Mouse (Mus musculus): Measurements from ENCODE around the gene 4930544D05Rik.
"Not testable (repeated sequence)": the region's sequence is repeated elsewhere in the genome, so short reads cannot be mapped to it uniquely, and the experiment has no call there.

Gene 4930544D05Rik

DNA sequence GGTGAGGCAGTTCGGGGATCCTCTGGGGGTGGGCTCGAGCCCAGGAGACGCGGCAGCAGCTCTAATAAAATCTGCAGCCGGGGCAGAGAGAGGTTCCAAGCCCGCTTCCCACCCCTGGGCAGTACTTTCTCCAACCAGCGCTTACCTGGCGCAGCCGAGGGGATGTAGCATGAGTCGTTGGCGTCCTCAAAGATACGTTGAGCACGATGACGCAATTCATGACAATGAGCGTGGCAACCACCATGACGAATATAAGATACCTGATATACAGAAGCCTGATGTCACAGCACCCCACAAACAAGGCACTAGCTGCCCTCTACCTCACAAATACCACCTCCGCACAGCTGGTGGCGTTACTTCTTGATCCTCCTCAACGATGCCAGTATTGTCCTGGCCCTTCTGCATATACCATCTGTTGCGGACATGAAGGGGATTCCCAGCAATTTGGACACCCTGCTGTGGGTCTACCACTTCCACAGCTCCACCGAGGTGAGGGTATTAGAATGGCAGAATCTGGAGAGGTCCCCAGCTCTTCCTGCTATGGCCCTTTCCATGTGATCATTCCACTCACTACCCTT is at the start of gene 4930544D05Rik:
Gene 4930544D05Rik (plus strand): TSS at position 333 of the 578 bp plus-strand sequence.
- DNase-seq (ENCODE audit: low read depth, low spot score): no peak

DNA sequence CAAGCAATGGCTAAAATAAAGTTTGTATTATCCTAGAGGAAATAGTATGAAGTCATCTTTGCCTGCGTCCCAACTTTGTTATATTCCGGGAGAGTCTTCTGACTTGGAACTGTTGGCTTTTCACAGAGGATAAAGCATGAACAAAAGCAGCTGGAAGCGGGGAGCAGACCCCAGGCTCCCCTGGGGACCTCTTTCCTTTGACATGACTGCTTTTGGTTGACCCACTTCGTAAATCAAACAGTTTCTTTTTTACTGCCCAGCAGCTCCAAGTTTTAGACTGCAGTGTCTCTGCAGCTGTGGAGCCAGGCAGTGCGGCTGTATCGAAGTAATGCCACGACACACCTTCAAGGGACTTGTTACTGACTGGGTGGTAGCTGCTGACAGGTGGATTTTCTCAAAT is 49.1 kb upstream of the 4930544D05Rik start:
- DNase-seq (ENCODE audit: low read depth, low spot score): no peak

DNA sequence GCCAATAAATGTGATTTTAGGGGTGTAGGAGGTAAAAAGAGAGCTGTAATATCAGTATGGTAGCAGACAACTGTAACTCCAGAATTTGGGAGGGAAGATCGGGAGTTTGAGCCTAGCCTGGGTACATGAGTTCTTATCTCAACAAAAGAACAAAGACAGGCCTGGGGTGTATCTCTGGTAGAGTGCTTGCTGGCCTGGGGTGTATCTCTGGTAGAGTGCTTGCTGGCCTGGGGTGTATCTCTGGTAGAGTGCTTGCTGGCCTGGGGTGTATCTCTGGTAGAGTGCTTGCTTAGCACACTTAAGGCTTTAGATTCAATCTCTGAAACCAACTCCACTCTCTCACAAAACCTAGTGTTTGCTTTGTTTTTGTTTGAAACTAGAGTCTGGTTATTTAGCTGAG is 45.0 kb upstream of the 4930544D05Rik start:
- not testable (repeated sequence) for DNase-seq (ENCODE audit: low read depth, low spot score)

DNA sequence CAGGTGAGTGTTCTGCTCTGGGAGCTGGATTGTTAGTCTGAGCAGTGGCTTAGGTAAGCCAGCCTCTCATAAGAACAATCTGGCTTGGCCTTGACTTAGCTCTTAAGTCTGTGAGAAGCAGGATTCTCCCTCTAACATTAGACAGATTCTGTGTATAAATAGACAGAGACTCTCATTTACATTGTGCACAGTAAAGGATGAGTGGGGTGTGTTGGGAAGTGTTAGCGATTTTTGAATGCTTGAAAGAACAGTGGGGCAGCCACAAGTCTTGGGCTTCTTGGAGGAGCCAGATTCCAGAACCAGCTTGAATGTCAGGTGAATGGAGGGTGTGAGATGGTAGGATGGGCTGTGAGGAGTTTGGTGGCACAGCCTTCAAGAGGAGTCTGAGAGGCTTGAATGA is 44.0 kb upstream of the 4930544D05Rik start:
- no peak for DNase-seq (ENCODE audit: low read depth, low spot score)

DNA sequence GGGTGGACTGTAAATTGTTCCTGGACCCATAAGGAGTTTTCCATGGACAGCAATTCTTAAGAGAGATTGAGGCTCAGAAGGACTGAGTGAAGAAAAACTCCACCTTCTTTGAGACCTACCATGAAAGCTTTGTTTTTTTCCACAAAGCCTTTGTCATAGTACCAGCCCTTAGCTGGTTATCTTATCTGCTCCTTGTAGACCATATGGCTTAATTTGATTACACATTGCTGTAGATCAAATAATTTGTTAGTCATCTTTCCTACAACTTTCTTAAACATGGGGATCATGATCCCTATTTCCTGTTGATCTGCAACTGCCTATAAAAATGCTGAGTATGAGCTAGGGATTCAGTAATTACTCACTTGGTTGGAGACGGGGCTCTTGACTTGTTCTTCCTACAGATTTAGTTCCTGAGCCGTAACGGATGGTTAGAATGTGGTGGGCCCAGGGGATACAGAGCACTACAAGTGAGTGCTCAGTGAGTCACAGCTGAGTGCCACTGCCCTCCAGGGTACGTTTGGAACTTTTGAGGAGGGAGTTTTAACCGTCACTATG is 43.2 kb upstream of the 4930544D05Rik start:
- no peak for DNase-seq (ENCODE audit: low read depth, low spot score)

DNA sequence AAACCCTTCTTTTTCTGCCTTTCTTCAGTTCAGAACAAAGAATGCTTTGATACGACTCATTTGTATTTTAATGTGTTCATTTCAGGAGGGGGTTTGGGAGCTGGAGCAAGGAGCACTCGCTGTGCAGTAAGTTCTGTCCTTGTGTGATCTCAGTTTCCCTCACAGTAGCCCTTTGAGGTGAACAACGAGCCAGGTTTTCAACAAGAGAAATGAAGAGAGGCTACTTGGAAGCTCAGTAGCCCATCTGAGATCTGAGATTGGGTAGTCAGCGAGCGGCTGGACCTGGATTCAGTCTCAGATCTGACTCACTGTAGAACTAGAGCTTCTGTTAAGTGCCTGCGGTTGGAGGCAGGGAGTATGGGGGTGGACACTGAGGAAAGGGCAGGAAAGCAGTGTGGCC is 41.8 kb upstream of the 4930544D05Rik start:
- no peak for DNase-seq (ENCODE audit: low read depth, low spot score)

DNA sequence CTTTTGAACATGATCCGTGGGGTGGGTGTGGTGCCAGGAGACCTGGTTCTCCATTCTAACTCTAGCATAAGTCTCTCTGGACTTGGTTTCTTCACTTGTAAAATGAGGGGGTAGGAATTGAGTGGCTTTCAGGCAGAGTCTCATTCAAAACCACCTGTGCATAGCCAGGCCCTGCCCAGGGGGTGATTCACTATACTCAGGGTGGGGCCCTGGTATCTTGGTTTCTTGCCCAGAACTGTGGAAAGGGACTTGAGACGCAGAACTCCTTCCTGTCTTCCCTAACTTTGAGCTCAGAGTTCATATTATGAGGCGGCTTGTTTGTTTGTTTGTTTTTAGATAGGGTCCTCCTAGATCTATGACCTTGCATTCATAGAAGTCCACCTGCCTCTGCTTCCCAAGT is 38.4 kb upstream of the 4930544D05Rik start:
- DNase-seq (ENCODE audit: low read depth, low spot score): no peak

DNA sequence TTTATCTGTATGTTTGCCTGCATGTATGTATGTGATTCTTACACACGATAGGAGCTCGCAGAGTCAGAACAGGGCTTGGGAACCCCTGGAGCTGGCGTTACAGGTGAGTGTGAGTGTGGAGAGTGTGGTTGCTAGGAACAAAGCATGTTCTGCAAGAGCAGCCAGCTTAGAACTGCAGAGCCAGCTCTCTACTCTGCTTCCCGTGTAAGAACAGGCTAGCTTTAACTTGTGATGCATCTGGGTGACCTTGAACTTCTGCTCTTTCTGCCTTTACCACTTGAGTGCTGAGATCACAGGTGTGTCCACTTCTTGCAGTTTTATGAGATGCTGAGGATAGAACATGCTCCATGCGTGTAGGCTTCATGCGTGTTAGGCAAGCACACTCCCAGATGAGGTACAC is 36.7 kb upstream of the 4930544D05Rik start:
- DNase-seq (ENCODE audit: low read depth, low spot score): no peak

DNA sequence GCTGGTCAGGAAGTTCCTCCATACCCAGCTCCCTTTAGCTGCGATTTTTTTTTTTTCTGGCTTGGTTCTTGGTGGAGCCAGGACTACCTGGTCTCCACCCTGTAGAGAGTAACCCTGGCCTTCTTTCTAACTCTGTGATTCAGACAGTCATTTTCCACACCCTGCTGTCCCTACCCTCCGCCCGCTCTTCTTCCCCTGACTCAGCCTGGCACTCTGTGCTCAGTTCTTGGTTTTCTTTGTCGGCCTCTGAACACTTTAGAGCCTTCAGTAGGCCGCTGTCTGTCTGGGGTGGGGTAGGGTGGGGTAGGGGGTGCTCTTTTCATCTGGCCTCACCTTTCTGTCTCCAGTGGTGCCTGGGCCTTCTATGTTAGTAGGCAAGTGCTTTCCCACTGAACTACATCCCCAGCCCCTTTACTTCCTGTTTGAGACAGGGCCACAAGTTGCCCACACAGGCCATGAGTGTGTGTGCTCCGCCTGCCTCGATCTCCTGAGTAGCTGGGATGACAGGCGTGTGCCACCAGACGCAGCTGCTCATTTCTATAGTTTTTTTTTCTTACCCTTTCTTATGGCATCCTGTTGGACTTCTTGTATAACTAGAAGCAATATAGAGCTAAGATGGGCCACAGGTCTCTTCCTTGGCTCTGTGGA is 35.8 kb upstream of the 4930544D05Rik start:
- DNase-seq (ENCODE audit: low read depth, low spot score): no peak

DNA sequence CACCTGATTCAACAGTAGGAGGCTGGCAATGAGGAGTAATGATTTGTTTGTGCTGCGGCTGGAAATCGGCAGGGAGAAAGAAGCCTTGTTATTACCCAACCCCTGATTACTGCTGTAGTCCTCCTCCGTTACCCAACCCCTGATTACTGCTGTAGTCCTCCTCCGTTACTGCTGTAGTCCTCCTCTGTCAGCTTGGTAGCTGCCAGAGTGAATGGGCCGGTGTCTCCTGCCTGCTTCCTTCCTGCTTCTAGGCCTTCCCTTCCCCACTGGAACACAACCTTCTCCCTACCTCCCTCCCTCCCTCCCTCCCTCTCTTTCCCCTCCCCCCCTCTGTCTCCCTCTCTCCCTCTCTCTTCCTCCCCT is 35.3 kb upstream of the 4930544D05Rik start:
- DNase-seq (ENCODE audit: low read depth, low spot score): no peak

DNA sequence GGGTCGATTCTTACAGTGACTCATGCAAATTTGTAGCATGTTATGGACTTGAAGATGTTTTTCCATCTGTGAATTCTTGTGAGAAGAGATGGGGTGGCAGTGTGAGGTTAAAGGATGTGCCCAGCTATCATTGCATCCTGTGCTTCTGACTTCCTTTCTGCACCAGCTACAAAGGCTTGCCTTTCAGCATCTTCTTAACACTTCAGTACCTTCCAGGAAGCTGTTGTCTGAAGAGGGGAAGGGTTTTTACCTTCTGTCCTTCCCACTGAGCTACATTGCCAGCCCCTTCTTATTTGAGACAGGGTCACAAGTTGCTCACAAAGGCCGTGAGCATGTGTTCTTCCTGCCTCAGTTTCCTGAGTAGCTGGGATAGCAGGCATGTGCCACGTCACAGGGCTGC is 34.7 kb upstream of the 4930544D05Rik start:
- DNase-seq (ENCODE audit: low read depth, low spot score): no peak

DNA sequence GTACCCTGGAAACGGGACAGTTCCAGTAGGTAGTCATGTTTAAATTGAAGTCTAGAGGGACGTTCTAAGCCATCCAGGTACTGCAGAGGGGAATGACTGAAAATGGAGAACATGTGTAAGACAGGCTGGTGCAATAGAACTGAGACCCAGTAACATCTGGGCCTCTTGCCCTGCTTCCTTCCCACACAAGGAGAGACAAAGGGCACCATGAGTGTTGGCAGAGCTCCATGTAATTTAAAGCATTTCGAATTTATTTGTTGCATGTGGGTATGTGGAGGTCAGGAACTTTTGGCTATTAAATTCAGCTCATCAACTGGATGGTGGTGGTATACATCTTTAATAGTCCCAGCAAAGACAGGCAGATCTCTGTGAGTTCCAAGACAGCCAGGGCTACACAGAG is 33.5 kb upstream of the 4930544D05Rik start:
- no peak for DNase-seq (ENCODE audit: low read depth, low spot score)

DNA sequence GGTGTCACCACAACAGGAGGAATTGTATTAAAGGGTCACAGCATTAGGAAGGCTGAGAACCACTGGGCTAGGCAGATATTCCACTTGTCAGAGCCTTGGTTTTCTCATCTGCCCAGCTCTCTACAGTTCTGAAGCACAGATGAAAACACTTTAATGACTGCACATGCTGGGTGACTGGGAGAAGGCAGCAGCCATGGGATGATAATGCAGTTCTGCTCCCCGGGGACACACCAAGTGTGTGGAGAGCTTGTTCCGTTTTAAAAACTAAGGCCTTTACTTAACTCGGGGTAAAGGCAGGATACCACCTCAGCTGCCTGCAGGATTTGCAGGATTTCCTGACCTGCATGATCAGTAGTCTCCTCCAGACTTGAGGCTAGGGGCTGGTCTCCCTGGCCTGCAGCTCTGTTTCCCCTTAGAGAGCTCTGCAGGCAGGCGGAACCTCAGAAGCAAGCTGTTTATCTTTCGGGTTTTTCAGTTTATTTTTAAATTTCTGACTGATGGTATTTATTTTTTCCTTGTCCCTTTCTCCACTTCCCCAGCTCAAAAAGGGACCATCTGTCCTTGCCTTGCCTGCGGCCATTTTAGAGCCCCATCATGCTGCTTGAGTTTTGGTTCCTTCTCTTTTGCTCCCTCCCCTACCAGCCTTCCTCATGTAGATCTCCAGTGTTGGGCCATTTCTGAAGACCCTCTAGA is 32.5 kb upstream of the 4930544D05Rik start:
- no peak for DNase-seq (ENCODE audit: low read depth, low spot score)

DNA sequence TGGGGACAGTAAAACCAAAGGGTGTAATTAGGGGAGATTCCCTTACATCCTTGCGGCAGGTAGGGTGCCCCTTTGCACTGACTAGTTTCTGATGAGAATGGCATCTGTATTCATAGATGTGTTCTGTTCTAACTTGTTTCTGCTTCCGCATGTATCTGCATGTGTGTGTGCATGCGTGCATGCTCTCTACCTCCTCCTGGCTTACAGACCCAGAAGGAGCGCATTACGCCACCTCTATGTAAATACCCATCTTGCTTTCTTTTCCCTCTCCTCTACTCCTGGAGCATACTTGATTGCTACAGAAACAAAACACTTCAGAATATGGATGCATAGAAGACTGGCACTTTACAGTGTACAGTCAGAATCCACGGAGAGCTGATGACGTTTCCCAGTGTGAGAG is 31.9 kb upstream of the 4930544D05Rik start:
- DNase-seq (ENCODE audit: low read depth, low spot score): no peak

DNA sequence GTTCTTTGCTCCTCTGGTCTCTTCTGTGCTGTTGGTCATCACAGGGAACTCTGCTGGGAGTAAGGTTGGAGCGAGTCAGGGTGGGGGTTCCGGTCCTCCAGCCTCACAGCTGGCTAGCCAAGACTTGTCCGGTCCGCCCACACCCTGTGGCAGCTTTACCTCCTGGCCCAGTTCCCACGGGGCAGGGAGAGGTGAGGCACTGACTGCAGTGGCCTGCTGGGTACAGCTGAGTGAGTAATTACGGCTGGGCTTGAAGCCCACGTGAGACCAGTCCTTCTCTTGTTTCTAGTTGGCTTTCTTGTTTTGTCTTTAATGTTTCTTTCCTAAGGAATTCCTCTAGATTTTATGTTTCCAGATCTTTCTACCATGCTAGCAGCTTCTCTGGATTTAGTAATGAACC is 30.2 kb upstream of the 4930544D05Rik start:
- DNase-seq (ENCODE audit: low read depth, low spot score): no peak

DNA sequence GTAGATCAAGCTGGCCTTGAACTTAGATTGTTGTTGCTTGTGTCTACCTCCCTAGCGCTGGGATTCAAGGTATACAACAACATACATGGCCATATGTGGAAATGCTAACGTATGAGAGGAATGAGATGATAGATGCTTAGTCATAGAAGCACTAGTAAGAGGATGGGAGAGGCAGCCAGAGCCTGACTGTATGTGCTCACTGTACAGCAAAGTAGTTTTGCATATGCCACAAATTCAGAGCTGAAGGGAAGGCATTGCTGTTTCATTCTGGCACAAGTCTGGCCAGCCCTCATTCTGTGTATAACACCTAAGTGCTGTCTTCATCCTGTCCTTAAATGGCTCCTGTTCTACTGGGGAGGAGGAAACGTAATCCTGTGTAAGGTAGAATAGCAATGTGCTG is 29.4 kb upstream of the 4930544D05Rik start:
- no peak for DNase-seq (ENCODE audit: low read depth, low spot score)

DNA sequence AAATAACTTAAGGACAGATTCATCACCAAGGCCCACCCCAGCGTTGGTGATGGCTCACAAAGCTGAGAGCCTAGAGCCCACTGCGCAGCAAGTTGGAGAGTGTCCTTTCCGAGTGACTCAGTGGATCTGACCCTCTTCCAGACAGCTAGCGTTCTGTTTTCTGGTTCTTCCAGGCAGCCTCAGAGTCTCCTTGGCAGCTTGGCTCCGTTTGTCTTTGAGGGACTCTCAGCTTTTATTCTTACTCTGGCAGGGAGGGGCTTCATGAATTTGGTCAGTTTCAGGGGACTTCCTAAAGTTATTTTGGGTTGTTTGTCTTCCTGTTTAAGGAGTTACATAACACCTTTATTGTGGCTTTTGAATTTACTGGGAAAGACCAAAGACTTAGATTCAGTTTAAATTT is 28.7 kb upstream of the 4930544D05Rik start:
- DNase-seq (ENCODE audit: low read depth, low spot score): no peak

DNA sequence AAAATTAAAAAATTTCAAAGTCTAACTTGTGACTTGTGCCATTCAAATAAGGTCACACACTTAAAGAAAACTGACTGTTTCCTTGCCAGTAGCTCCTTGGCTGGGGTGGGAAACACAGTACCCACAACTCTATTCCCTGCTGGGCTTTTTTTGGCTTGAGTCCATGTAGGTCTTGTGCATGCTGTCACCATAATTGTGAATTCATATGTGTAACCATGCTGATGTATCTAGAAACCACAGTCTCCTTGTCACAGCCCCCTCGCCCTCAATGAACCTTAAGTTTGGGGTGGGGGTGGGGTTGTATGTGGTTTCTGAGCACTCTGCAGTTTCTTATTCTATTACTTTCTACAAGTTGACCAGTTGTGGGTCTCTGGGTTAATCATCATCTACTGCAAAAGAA is 23.9 kb upstream of the 4930544D05Rik start:
- no peak for DNase-seq (ENCODE audit: low read depth, low spot score)

DNA sequence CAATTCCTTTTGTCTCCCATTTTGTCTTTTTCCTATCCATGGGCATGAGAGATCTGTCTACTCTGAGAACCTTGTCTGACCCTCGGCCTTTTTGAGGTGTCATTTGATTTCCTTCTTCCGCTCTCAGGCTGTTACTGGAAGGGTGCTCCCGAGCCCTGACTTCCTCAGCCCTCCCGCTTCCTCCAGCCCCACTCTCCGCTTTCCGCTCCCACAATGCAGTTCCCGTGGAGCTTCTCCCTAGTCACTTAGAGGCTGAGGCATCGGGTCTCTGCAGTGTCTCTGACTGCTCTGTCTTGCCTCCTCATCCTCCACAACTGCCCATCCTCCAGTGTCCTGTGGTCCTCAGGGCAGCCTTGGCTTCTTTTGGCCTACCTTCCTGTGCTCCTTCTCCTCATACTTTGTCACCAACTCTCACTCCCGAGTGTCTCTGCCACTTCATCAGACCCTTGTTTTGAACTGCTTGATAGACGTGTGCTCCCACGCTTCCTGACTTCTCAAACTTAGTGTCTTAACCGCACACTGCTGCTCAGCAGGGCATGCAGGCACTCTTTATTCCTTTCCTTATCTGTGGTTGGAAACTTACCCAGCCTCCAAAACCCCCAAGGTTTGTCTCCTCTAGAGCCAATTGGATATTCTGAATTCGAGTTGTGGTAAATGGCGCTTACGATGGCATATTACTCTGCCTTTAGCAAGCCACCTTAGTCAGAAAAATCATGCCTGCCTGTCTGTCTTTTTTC is 21.2 kb upstream of the 4930544D05Rik start:
- no peak for DNase-seq (ENCODE audit: low read depth, low spot score)

DNA sequence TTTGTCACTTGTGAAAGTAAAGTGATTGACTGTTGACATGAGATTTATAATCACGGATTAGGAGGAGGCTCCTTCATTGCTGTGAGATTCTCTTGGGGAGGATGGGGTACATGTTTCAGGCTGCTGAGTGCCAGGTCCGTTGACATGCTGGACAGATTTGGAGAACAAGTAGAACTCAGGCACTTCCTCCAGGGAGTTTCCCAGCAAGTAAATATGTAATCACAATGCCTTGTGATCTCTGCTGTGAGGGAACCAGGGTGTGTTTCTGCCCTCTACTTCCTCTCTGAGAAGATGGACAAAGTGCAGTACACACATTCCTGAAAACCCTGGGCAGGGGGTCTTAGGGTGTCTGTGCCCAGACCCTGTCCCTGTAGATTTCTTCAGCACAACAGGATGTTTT is 20.0 kb upstream of the 4930544D05Rik start:
- DNase-seq (ENCODE audit: low read depth, low spot score): no peak

DNA sequence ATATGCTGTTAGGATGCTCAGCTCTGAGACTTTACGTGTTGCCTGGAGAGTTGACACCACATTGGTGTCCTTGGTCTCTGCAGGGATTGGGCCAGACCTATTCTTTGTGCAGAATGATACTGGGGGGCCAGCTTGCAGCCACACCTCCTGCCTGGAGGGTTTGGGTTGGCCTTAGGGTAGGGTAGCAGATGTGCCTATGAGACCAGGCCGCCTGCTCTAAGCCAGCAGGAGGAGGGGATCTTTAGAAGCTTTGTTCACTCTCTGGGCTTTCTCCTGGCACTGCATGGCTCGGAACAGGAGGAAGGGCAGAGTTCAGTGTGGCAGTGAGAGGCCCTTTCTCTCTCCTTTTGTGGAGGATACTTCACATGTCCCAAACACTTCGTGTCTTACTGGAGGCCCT is 19.6 kb upstream of the 4930544D05Rik start:
- no peak for DNase-seq (ENCODE audit: low read depth, low spot score)

DNA sequence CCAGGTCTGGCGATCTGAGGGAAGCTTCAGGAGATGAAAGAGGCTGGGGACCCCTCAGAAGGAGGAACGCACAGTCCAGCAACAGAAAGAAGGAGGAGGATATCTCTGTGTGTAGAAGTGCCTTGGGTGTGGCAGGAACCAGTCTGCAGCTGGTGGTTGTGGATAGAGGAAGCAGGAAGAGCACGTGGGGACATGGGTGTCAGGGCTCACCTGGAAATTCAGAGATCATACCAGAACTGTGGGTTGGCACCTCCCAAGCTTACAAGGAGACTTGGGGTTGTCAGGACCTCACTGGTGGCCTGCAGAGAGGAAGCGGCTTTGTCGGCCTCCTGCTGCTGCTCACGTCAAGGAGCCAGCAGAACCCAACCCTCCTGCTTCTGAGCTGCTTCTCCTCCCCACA is 18.3 kb upstream of the 4930544D05Rik start:
- DNase-seq (ENCODE audit: low read depth, low spot score): no peak
